Mouse (Mus musculus) liver, postnatal 0 days (tissue): ENCODE measurements at regions not wholly inside any gene's neighbourhood (a gene's known extent, or its start where the extent isn't known, plus 50 kb on each side); places are given as distances from the start of the nearest gene placed in this dataset.

Experiments
- ATAC-seq: fragments of 200-750 bp; cut with Nextera tagmentation; 2 replicates; pipeline ENCODE4 v1.8.0; 2017; ENCODE audit warnings: mild to moderate bottlenecking, moderate library complexity
- DNase-seq: peaks from one replicate; pipeline ENCODE4 v3.0.0-alpha.2; 2016
- H3K27ac ChIP-seq: fragments of 300-500 bp; sonication (generic); 2 replicates; pipeline ENCODE4 v1.5.1; 2014; ENCODE audit warnings: antibody characterized with exemption, moderate library complexity, mild to moderate bottlenecking, low read depth
- H3K27me3 ChIP-seq: fragments of 300-500 bp; sonication (generic); 2 replicates; pipeline ENCODE4 v1.6.1; 2014; ENCODE audit warnings: low read length, control low read depth, mixed read lengths; ENCODE audit not compliant: insufficient read depth
- H3K36me3 ChIP-seq: fragments of 300-500 bp; sonication (generic); replicated peaks from 2 replicates; pipeline ENCODE4 v1.6.1; 2014; ENCODE audit warnings: mild to moderate bottlenecking, control low read depth, low read length, moderate library complexity, mixed read lengths; ENCODE audit not compliant: insufficient read depth
- H3K4me1 ChIP-seq: fragments of 300-500 bp; sonication (generic); 2 replicates; pipeline ENCODE4 v1.6.1; 2014; ENCODE audit warnings: antibody characterized with exemption, mild to moderate bottlenecking, control low read depth; ENCODE audit not compliant: insufficient read depth
- H3K4me2 ChIP-seq: fragments of 300-500 bp; sonication (generic); 2 replicates; pipeline ENCODE4 v1.6.1; 2014; ENCODE audit warnings: low read depth, mild to moderate bottlenecking, low read length, moderate library complexity, mixed read lengths
- H3K4me3 ChIP-seq: fragments of 300-500 bp; sonication (generic); 2 replicates; pipeline ENCODE4 v1.5.1; 2014; ENCODE audit warnings: low read depth, low read length
- H3K9ac ChIP-seq: fragments of 300-500 bp; sonication (generic); replicated peaks from 2 replicates; pipeline ENCODE4 v1.6.1; 2014; ENCODE audit warnings: mild to moderate bottlenecking, moderate library complexity
- H3K9me3 ChIP-seq: fragments of 300-500 bp; sonication (generic); 2 replicates; pipeline ENCODE4 v1.6.1; 2016; ENCODE audit warnings: mild to moderate bottlenecking, control low read depth, low read length, mixed read lengths
- CTCF ChIP-seq: sonication (generic); IDR thresholded peaks from 2 replicates; pipeline ENCODE4 v1.5.1; 2016; ENCODE audit warnings: antibody characterized with exemption, low read depth
- EP300 ChIP-seq: IDR thresholded peaks from 2 replicates; pipeline ENCODE4 v1.6.1; 2016; ENCODE audit warnings: antibody characterized with exemption, low read depth, mild to moderate bottlenecking
- WGBS: fragments of 180-500 bp; shearing (Covaris S2); extraction: QIAGEN DNeasy Blood & Tissue Kit; methylation state at CpG from one replicate; pipeline ENCODE4 v1.1.7; 2014; ENCODE audit not compliant: insufficient replicate concordance; 5-methylcytosine and 5-hydroxymethylcytosine counted together

- DNase-seq (no peak), ATAC-seq (no peak)
- H3K9ac ChIP-seq, result no peak overlapping the region
- no peaks in the 10 kb centered on the region for H3K27me3 ChIP-seq
- H3K27ac ChIP-seq, result no peak overlapping the region
- H3K9me3 ChIP-seq, result no peaks in the 10 kb centered on the region
- TF ChIP-seq EP300, result no peak
- no peak for TF ChIP-seq CTCF
- H3K4me3 ChIP-seq, result no peak overlapping the region
- H3K4me1 ChIP-seq, result no peaks in the 10 kb centered on the region
- no peak overlapping the region for H3K4me2 ChIP-seq
- no peaks in the 10 kb centered on the region for H3K36me3 ChIP-seq
These were observed 496.6 kb upstream of the Sox11 start for GRCm38 (mm10) chr12:27838955-27839354.

GRCm38 (mm10) chr12:27838384-27838783, 496.0 kb upstream of the Sox11 start:
- Histone ChIP-seq H3K27ac (no peak overlapping the region), H3K36me3 (no peaks in the 10 kb centered on the region), H3K4me1 (no peaks in the 10 kb centered on the region), H3K9ac (no peak overlapping the region), H3K9me3 (no peaks in the 10 kb centered on the region), H3K4me2 (no peak overlapping the region), H3K27me3 (no peaks in the 10 kb centered on the region), H3K4me3 (no peak overlapping the region)
- TF ChIP-seq CTCF (no peak), EP300 (no peak)
- no peak for DNase-seq
- 70% methylated on average over 6 of the region's 6 CpGs for WGBS
- ATAC-seq, result no peak

GRCm38 (mm10) chr12:27826208-27826607, 483.8 kb upstream of the Sox11 start:
- DNase-seq (peak; percentile 38), ATAC-seq (peak; percentile 84)
- 53% methylated on average over 5 of the region's 5 CpGs for WGBS

DNA sequence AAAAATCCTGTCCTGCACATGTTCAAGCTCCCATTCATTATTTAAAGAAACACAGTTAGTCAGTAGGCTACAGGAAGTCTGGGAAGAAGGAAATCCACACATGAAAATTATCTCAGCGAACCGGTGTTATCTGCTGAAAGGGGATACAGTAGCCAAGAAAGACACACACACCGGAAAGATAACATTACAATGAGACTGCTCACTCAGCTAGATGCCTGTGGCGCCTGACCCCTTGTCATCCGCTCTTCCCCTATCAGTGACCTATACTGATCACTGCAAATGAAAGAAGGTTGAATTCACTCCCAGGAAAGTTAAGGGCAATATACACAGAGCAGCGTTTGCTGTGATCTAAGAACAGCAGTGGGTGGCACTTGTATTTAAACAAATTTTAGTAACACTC, 481.0 kb upstream of the Sox11 start:
- DNase-seq (no peak), ATAC-seq (no peak)
- Histone ChIP-seq H3K4me1 (peaks cover 4% of the 10 kb centered on the region; the same call in 1 of the 2 replicates), H3K4me2 (no peak overlapping the region), H3K4me3 (no peak overlapping the region), H3K27me3 (no peaks in the 10 kb centered on the region), H3K27ac (no peak overlapping the region), H3K9ac (no peak overlapping the region), H3K9me3 (no peaks in the 10 kb centered on the region), H3K36me3 (no peaks in the 10 kb centered on the region)
- TF ChIP-seq EP300 (0 out of 2 replicates have a peak, but pooled peaks have one; percentile 39), CTCF (no peak)
- 35% methylated on average over 6 of the region's 6 CpGs for WGBS

More at GRCm38 (mm10) chr12:27826208-27826607, 483.8 kb upstream of the Sox11 start:
- Histone ChIP-seq H3K4me2 (no peak overlapping the region), H3K27me3 (no peaks in the 10 kb centered on the region), H3K36me3 (no peaks in the 10 kb centered on the region), H3K27ac (no peak overlapping the region), H3K4me1 (peaks cover 4% of the 10 kb centered on the region; the same call in 1 of the 2 replicates), H3K9me3 (no peaks in the 10 kb centered on the region), H3K4me3 (no peak overlapping the region), H3K9ac (no peak overlapping the region)
- TF ChIP-seq EP300 (no peak), CTCF (no peak)

GRCm38 (mm10) chr12:27796642-27797041, 454.3 kb upstream of the Sox11 start:
- Histone ChIP-seq H3K9ac (no peak overlapping the region), H3K27me3 (no peaks in the 10 kb centered on the region), H3K4me3 (no peak overlapping the region), H3K9me3 (no peaks in the 10 kb centered on the region), H3K4me1 (no peaks in the 10 kb centered on the region), H3K4me2 (no peak overlapping the region), H3K36me3 (no peaks in the 10 kb centered on the region), H3K27ac (no peak overlapping the region)
- no peak for TF ChIP-seq CTCF
- no peak for TF ChIP-seq EP300
- DNase-seq, result no peak
- 56% methylated on average over 4 of the region's 4 CpGs for WGBS
- no peak for ATAC-seq

- DNase-seq, result no peak
These were observed 444.4 kb upstream of the Sox11 start for GRCm38 (mm10) chr12:27786716-27787291.

More at GRCm38 (mm10) chr12:27786716-27787291, 444.4 kb upstream of the Sox11 start:
- H3K9me3 ChIP-seq, result no peaks in the 10 kb centered on the region
- no peak overlapping the region for H3K4me2 ChIP-seq
- no peak overlapping the region for H3K9ac ChIP-seq
- H3K36me3 ChIP-seq, result no peaks in the 10 kb centered on the region
- H3K4me3 ChIP-seq, result no peak overlapping the region
- no peak overlapping the region for H3K27ac ChIP-seq
- 25% methylated on average over 3 of the region's 3 CpGs for WGBS
- ATAC-seq, result no peak
- no peaks in the 10 kb centered on the region for H3K27me3 ChIP-seq
- no peaks in the 10 kb centered on the region for H3K4me1 ChIP-seq
- TF ChIP-seq EP300 (no peak), CTCF (no peak)
